Mouse (Mus musculus): ENCODE measurements around the gene Ankrd31. TPM values are rescaled to one million over a fixed set of nuclear protein-coding genes. Genes with fewer than 3 reads are reported as not detected.
"Not testable (repeated sequence)": the region's sequence is repeated elsewhere in the genome, so short reads cannot be mapped to it uniquely, and the experiment has no call there.

Gene Ankrd31
- total RNA-seq, 2 experiments from 2014 or later = 0.20 to 0.74 TPM

GRCm38 (mm10) chr13:96853256-96853655, 105.2 kb downstream of the Ankrd31 start:
- DNase-seq (ENCODE audit: low spot score in 2 of 2) = peak in 1 of 2 experiments; percentile 23

- peak; percentile 38 to 91 for DNase-seq (ENCODE audit: low spot score in 2 of 2)
These were observed 107.1 kb downstream of the Ankrd31 start for GRCm38 (mm10) chr13:96855191-96855590.

- no peak for DNase-seq (ENCODE audit: low spot score in 2 of 2)
These were observed 111.1 kb downstream of the Ankrd31 start for GRCm38 (mm10) chr13:96859161-96859560.

- no peak for DNase-seq (ENCODE audit: low spot score in 2 of 2)
These were observed 122.7 kb downstream of the Ankrd31 start for GRCm38 (mm10) chr13:96870742-96871141.

GRCm38 (mm10) chr13:96874071-96874470, 126.0 kb downstream of the Ankrd31 start:
- DNase-seq (ENCODE audit: low spot score in 2 of 2) = no peak

- peak; percentile 22 to 56 for DNase-seq (ENCODE audit: low spot score in 2 of 2)
These were observed 130.4 kb downstream of the Ankrd31 start for GRCm38 (mm10) chr13:96878220-96879057.

GRCm38 (mm10) chr13:96884534-96884933, 136.5 kb downstream of the Ankrd31 start:
- DNase-seq (ENCODE audit: low spot score in 2 of 2) = no peak

- no peak for DNase-seq (ENCODE audit: low spot score in 2 of 2)
These were observed 141.9 kb downstream of the Ankrd31 start for GRCm38 (mm10) chr13:96889985-96890384.

GRCm38 (mm10) chr13:96895144-96895543, 147.1 kb downstream of the Ankrd31 start:
- DNase-seq (ENCODE audit: low spot score in 2 of 2) = no peak

GRCm38 (mm10) chr13:96906717-96907116, 158.6 kb downstream of the Ankrd31 start:
- no peak for DNase-seq (ENCODE audit: low spot score in 2 of 2)

- no peak for DNase-seq (ENCODE audit: low spot score in 2 of 2)
These were observed 163.1 kb downstream of the Ankrd31 start for GRCm38 (mm10) chr13:96911202-96911601.

- DNase-seq (ENCODE audit: low spot score in 2 of 2) = not testable (repeated sequence)
These were observed 175.1 kb downstream of the Ankrd31 start for GRCm38 (mm10) chr13:96923134-96923533.

GRCm38 (mm10) chr13:96923999-96924961, 176.2 kb downstream of the Ankrd31 start, which contains the start of gene Gcnt4:
Gene Gcnt4, plus strand, starts transcription at chr13:96924689.
- DNase-seq (ENCODE audit: low spot score in 2 of 2) = no peak

GRCm38 (mm10) chr13:96924985-96925745, 177.1 kb downstream of the Ankrd31 start:
- no peak for DNase-seq (ENCODE audit: low spot score in 2 of 2)

GRCm38 (mm10) chr13:96925991-96926725, 178.1 kb downstream of the Ankrd31 start:
- no peak for DNase-seq (ENCODE audit: low spot score in 2 of 2)

GRCm38 (mm10) chr13:96927781-96928180, 179.7 kb downstream of the Ankrd31 start:
- DNase-seq (ENCODE audit: low spot score in 2 of 2) = no peak

GRCm38 (mm10) chr13:96928432-96929039, 180.5 kb downstream of the Ankrd31 start:
- DNase-seq (ENCODE audit: low spot score in 2 of 2) = no peak

- DNase-seq (ENCODE audit: low spot score in 2 of 2) = no peak
These were observed 184.7 kb downstream of the Ankrd31 start for GRCm38 (mm10) chr13:96932745-96933144.

- DNase-seq (ENCODE audit: low spot score in 2 of 2) = no peak
These were observed 185.3 kb downstream of the Ankrd31 start for GRCm38 (mm10) chr13:96933367-96933766.
